Mouse (Mus musculus): ENCODE measurements around the gene Ccser2.
"Not testable (repeated sequence)": the region's sequence is repeated elsewhere in the genome, so short reads cannot be mapped to it uniquely, and the experiment has no call there.

Ccser2 gene

GRCm38 (mm10) chr14:36968628-36969147 is at the start of gene Ccser2:
TSS of gene Ccser2 (minus strand) at chr14:36968777.
- DNase-seq (ENCODE audit: low spot score) = peak; percentile 99

- peak; percentile 18 for DNase-seq (ENCODE audit: low spot score)
Measured at GRCm38 (mm10) chr14:37015894-37016293, 47.3 kb upstream of the Ccser2 start.

GRCm38 (mm10) chr14:37013644-37014043 is 45.1 kb upstream of the Ccser2 start:
- no peak for DNase-seq (ENCODE audit: low spot score)

- no peak for DNase-seq (ENCODE audit: low spot score)
Measured at GRCm38 (mm10) chr14:37009686-37010085, 41.1 kb upstream of the Ccser2 start.

- DNase-seq (ENCODE audit: low spot score) = no peak
Measured at GRCm38 (mm10) chr14:37006489-37006888, 37.9 kb upstream of the Ccser2 start.

- no peak for DNase-seq (ENCODE audit: low spot score)
Measured at GRCm38 (mm10) chr14:37005865-37006264, 37.3 kb upstream of the Ccser2 start.

- DNase-seq (ENCODE audit: low spot score) = no peak
Measured at GRCm38 (mm10) chr14:37003431-37004095, 35.0 kb upstream of the Ccser2 start.

- no peak for DNase-seq (ENCODE audit: low spot score)
Measured at GRCm38 (mm10) chr14:37002852-37003251, 34.3 kb upstream of the Ccser2 start.

- DNase-seq (ENCODE audit: low spot score) = not testable (repeated sequence)
Measured at GRCm38 (mm10) chr14:37000780-37001179, 32.2 kb upstream of the Ccser2 start.

- no peak for DNase-seq (ENCODE audit: low spot score)
Measured at GRCm38 (mm10) chr14:36989784-36990183, 21.2 kb upstream of the Ccser2 start.

GRCm38 (mm10) chr14:36985693-36986092 is 17.1 kb upstream of the Ccser2 start:
- DNase-seq (ENCODE audit: low spot score) = no peak

GRCm38 (mm10) chr14:36975019-36975418 is 6.4 kb upstream of the Ccser2 start:
- DNase-seq (ENCODE audit: low spot score) = no peak

- no peak for DNase-seq (ENCODE audit: low spot score)
Measured at GRCm38 (mm10) chr14:36971211-36971610, 2.6 kb upstream of the Ccser2 start.

GRCm38 (mm10) chr14:36969861-36970420 is 1.4 kb upstream of the Ccser2 start:
- DNase-seq (ENCODE audit: low spot score) = no peak

GRCm38 (mm10) chr14:36968076-36968627 is 425 bp downstream of the Ccser2 start:
- peak; percentile 31 for DNase-seq (ENCODE audit: low spot score)

GRCm38 (mm10) chr14:36965421-36965820 is 3.2 kb downstream of the Ccser2 start:
- DNase-seq (ENCODE audit: low spot score) = no peak

- DNase-seq (ENCODE audit: low spot score) = no peak
Measured at GRCm38 (mm10) chr14:36962477-36962876, 6.1 kb downstream of the Ccser2 start.

- no peak for DNase-seq (ENCODE audit: low spot score)
Measured at GRCm38 (mm10) chr14:36957719-36958118, 10.9 kb downstream of the Ccser2 start.

- DNase-seq (ENCODE audit: low spot score) = no peak
Measured at GRCm38 (mm10) chr14:36957261-36957660, 11.3 kb downstream of the Ccser2 start.

GRCm38 (mm10) chr14:36956717-36957116 is 11.9 kb downstream of the Ccser2 start:
- DNase-seq (ENCODE audit: low spot score) = no peak

- no peak for DNase-seq (ENCODE audit: low spot score)
Measured at GRCm38 (mm10) chr14:36952687-36953426, 15.7 kb downstream of the Ccser2 start.

GRCm38 (mm10) chr14:36952142-36952541 is 16.4 kb downstream of the Ccser2 start:
- peak; percentile 16 for DNase-seq (ENCODE audit: low spot score)

GRCm38 (mm10) chr14:36942716-36943115 is 25.9 kb downstream of the Ccser2 start:
- no peak for DNase-seq (ENCODE audit: low spot score)
